Mouse (Mus musculus): ENCODE results near the gene Mknk2. TPM values are rescaled to one million over a fixed set of nuclear protein-coding genes. Genes with fewer than 3 reads are reported as not detected.

The Mknk2 gene
- polyA plus RNA-seq, 1 experiment from 2014 or later, result 82.1 TPM

DNA sequence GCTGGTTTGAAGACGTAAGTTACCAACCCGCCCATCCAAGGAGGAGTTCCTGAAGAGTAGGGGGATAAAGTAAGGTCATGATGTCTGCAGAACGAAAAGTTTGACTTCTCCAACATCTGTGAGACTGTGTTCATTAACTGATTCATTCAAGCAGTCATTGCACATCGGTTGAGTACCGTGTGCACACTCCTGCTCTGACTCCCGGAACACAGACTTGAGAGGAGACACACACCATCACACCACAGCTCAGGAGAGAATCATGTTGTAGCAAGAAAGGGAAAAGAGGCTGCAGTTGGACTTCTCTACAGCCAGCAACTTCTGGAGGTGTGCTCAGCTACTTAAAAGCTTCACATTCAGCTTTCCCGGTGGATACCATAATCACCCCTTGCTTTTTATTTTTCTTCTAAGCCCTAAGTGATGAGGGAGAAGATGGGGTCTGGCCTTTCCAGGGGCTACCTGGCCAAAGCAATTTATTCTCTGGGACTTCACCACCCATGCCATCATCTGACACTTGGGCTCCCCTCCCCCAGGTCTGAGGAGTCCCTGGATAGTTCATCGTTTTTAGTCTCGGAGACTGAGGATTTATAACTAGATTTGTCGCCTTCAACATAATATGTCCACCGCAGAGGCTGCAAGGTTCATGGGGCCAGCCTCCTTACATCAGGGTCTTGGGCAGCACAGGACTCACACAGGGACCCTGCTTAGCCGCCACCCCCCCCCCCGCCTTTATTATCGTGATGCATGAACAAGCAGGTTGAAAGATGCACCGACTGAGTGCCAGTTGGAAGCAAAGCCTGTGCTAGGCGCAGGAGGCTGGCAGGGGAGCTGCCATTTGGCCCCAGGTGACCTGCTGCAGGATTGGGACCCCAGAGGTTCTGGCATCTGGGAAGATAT, 56.9 kb downstream of the Mknk2 start:
- Histone ChIP-seq H3K4me2 (ENCODE audit: low read depth, low read length) (peak overlapping the region; percentile 85), H3K27me3 (ENCODE audit: control insufficient read depth, insufficient read depth, low read depth, low read length) (no peaks in the 10 kb centered on the region), H3K36me3 (ENCODE audit: control insufficient read depth, insufficient read depth, low read length) (no peaks in the 10 kb centered on the region; the same call in 1 of the 2 replicates), H3K9ac (ENCODE audit: low read length) (peak overlapping the region; percentile 65), H3K4me3 (ENCODE audit: low read length) (peak overlapping the region; percentile 71), H3K9me3 (ENCODE audit: control insufficient read depth, low read length) (no peaks in the 10 kb centered on the region), H3K27ac (ENCODE audit: low read length) (peak overlapping the region; percentile 97), H3K4me1 (replicated peaks; ENCODE audit: control insufficient read depth, insufficient read depth, low read length) (peaks cover 23% of the 10 kb centered on the region)
- WGBS, result 48% methylated on average over 16 of the region's 16 CpGs
- ATAC-seq (ENCODE audit: low read depth), result no peak

DNA sequence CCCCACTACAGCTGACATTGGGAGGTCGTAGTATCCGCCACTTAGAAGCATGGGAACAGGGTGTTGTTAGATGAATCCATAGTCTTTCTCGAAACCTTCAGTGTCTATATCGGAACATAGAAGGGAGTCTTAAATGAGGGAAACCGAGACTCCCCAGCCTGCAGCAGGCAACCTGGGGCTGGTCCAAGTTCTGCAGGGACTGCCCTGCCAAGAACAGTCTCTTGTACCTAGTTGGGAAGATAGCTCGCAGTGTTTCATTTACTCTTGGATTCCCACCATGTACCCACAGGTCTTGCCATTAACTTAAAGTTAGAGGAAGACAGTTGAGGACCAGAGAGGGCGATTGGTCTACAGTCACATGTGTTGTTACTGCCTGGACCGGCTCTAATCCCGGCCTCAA, 57.5 kb downstream of the Mknk2 start:
- Histone ChIP-seq H3K9ac (ENCODE audit: low read length) (no peak overlapping the region), H3K27ac (ENCODE audit: low read length) (no peak overlapping the region), H3K27me3 (ENCODE audit: control insufficient read depth, insufficient read depth, low read depth, low read length) (no peaks in the 10 kb centered on the region), H3K4me3 (ENCODE audit: low read length) (no peak overlapping the region), H3K9me3 (ENCODE audit: control insufficient read depth, low read length) (no peaks in the 10 kb centered on the region), H3K36me3 (ENCODE audit: control insufficient read depth, insufficient read depth, low read length) (peaks cover 3% of the 10 kb centered on the region; the same call in 1 of the 2 replicates), H3K4me2 (ENCODE audit: low read depth, low read length) (no peak overlapping the region), H3K4me1 (replicated peaks; ENCODE audit: control insufficient read depth, insufficient read depth, low read length) (peaks cover 20% of the 10 kb centered on the region)
- WGBS, result 76% methylated on average over 9 of the region's 9 CpGs
- ATAC-seq (ENCODE audit: low read depth), result no peak

DNA sequence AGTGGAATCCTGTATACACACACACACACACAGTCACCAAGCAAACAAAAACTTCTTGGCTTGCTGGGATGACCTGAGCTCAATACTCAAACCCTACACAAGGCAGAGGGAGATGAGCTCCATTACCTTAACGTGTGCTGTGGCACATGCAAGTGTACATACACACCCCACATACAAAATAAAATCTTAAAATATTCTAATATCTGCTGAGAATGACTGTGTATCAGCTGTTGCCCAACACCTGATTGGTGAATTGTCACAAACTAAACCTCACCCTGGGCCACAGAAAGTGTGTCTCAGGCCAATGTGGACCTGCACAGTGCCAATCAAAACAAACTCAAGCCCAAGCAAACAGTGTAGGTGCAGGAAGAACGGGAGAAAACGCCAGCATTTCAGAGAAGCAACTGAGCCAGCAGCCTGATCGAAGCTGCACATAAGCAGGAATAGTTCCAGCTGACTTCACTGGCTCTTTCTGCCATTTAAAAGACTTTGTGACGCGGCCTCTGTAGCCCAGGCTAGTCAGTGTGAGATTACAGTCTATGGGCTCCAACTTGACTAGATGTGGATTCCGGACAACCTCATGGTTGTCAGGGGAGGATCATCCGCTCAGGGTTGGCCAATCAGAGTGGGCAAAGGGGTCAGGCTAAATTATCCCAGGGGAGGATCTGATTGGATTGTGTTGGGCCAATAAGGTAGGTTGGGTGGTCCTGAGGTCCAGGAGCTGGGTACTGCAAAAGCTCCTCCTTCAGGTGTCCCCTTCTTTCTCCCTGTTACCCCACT, 58.3 kb downstream of the Mknk2 start:
- no peaks in the 10 kb centered on the region for H3K27me3 ChIP-seq (ENCODE audit: control insufficient read depth, insufficient read depth, low read depth, low read length)
- ATAC-seq (ENCODE audit: low read depth), result no peak
- no peak overlapping the region for H3K4me2 ChIP-seq (ENCODE audit: low read depth, low read length)
- H3K36me3 ChIP-seq (ENCODE audit: control insufficient read depth, insufficient read depth, low read length), result peaks cover 9% of the 10 kb centered on the region
- H3K4me3 ChIP-seq (ENCODE audit: low read length), result no peak overlapping the region
- WGBS, result 27% methylated on average over 8 of the region's 8 CpGs
- no peak overlapping the region for H3K9ac ChIP-seq (ENCODE audit: low read length)
- H3K27ac ChIP-seq (ENCODE audit: low read length), result no peak overlapping the region
- H3K9me3 ChIP-seq (ENCODE audit: control insufficient read depth, low read length), result no peaks in the 10 kb centered on the region
- peaks cover 20% of the 10 kb centered on the region for H3K4me1 ChIP-seq (replicated peaks; ENCODE audit: control insufficient read depth, insufficient read depth, low read length)

DNA sequence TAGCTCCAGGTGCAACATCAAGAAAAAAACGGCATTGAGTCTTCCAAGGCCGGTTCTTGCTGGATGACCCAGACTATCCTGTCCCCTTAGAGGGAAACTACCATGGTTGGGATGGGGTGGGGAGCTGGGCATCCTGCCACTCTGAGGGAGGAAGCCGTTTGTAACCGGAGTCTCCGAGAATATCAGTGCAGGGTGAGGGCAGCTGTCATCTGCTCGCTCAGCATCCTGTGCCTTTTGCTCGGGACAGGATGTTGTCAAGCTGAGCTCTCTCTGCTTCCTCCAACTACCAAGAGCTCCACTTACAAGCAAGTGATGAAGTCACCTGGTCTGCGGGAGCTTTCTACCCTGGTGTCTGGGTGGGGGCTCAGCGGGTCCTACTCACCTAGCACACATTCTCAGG, 59.7 kb downstream of the Mknk2 start:
- peak overlapping the region; percentile 71 for H3K27ac ChIP-seq (ENCODE audit: low read length)
- no peaks in the 10 kb centered on the region for H3K27me3 ChIP-seq (ENCODE audit: control insufficient read depth, insufficient read depth, low read depth, low read length)
- no peak for ATAC-seq (ENCODE audit: low read depth)
- H3K4me1 ChIP-seq (replicated peaks; ENCODE audit: control insufficient read depth, insufficient read depth, low read length), result peaks cover 6% of the 10 kb centered on the region
- no peak overlapping the region for H3K4me2 ChIP-seq (ENCODE audit: low read depth, low read length)
- H3K36me3 ChIP-seq (ENCODE audit: control insufficient read depth, insufficient read depth, low read length), result peaks cover 16% of the 10 kb centered on the region
- no peak overlapping the region for H3K4me3 ChIP-seq (ENCODE audit: low read length)
- WGBS, result 53% methylated on average over 9 of the region's 9 CpGs
- no peak overlapping the region for H3K9ac ChIP-seq (ENCODE audit: low read length)
- H3K9me3 ChIP-seq (ENCODE audit: control insufficient read depth, low read length), result no peaks in the 10 kb centered on the region

Other genes with a start within 250 kb of the Mknk2 start
- gene Tcf3, start 244.5 kb downstream of the Mknk2 start, polyA plus RNA-seq (2015; fragmentation: Nextera tagmentation; extraction: Ambion mirVana), result 81.0 and 82.4 TPM in 2 replicates
- not detected in 2 replicates for gene Onecut3, start 183.3 kb downstream of the Mknk2 start, polyA plus RNA-seq (2015; fragmentation: Nextera tagmentation; extraction: Ambion mirVana)
- gene Atp8b3, start 139.0 kb downstream of the Mknk2 start, polyA plus RNA-seq (2015; fragmentation: Nextera tagmentation; extraction: Ambion mirVana), result 0.05 and 0.09 TPM in 2 replicates
- gene Rexo1, start 116.6 kb downstream of the Mknk2 start, polyA plus RNA-seq (2015; fragmentation: Nextera tagmentation; extraction: Ambion mirVana), result 20.6 and 22.1 TPM in 2 replicates
- 8.2 and 8.3 TPM in 2 replicates for gene Klf16, start 100.8 kb downstream of the Mknk2 start, polyA plus RNA-seq (2015; fragmentation: Nextera tagmentation; extraction: Ambion mirVana)
- gene Abhd17a, start 87.8 kb downstream of the Mknk2 start, polyA plus RNA-seq (2015; fragmentation: Nextera tagmentation; extraction: Ambion mirVana), result 77.4 and 80.9 TPM in 2 replicates
- 78.8 and 81.8 TPM in 2 replicates for gene Scamp4, start 75.2 kb downstream of the Mknk2 start, polyA plus RNA-seq (2015; fragmentation: Nextera tagmentation; extraction: Ambion mirVana)
- gene Adat3, start 75.2 kb downstream of the Mknk2 start, polyA plus RNA-seq (2015; fragmentation: Nextera tagmentation; extraction: Ambion mirVana), result 7.1 and 8.3 TPM in 2 replicates
- gene Gm49322, start 72.1 kb downstream of the Mknk2 start, polyA plus RNA-seq (2015; fragmentation: Nextera tagmentation; extraction: Ambion mirVana), result 3.7 and 4.4 TPM in 2 replicates
- gene Csnk1g2, start 55.3 kb downstream of the Mknk2 start, polyA plus RNA-seq (2015; fragmentation: Nextera tagmentation; extraction: Ambion mirVana), result 20.6 and 38.4 TPM in 2 replicates
- gene Btbd2, start 21.0 kb downstream of the Mknk2 start, polyA plus RNA-seq (2015; fragmentation: Nextera tagmentation; extraction: Ambion mirVana), result 15.3 and 33.2 TPM in 2 replicates
- 42.3 and 45.7 TPM in 2 replicates for gene Mob3a, start 23.9 kb upstream of the Mknk2 start, polyA plus RNA-seq (2015; fragmentation: Nextera tagmentation; extraction: Ambion mirVana)
- gene Izumo4, start 24.1 kb upstream of the Mknk2 start, polyA plus RNA-seq (2015; fragmentation: Nextera tagmentation; extraction: Ambion mirVana), result 23.6 and 26.8 TPM in 2 replicates
- gene Ap3d1, start 64.2 kb upstream of the Mknk2 start, polyA plus RNA-seq (2015; fragmentation: Nextera tagmentation; extraction: Ambion mirVana), result 59.6 and 59.9 TPM in 2 replicates
- 15.4 and 17.5 TPM in 2 replicates for gene Dot1l, start 77.1 kb upstream of the Mknk2 start, polyA plus RNA-seq (2015; fragmentation: Nextera tagmentation; extraction: Ambion mirVana)
- 60.9 and 75.7 TPM in 2 replicates for gene Sf3a2, start 120.1 kb upstream of the Mknk2 start, polyA plus RNA-seq (2015; fragmentation: Nextera tagmentation; extraction: Ambion mirVana)
- gene Plekhj1, start 120.5 kb upstream of the Mknk2 start, polyA plus RNA-seq (2015; fragmentation: Nextera tagmentation; extraction: Ambion mirVana), result 92.7 and 100 TPM in 2 replicates
- gene Amh, start 127.1 kb upstream of the Mknk2 start, polyA plus RNA-seq (2015; fragmentation: Nextera tagmentation; extraction: Ambion mirVana), result 0.13 TPM in 1 of 2 replicates, not detected in the other
- 1.3 and 2.6 TPM in 2 replicates for gene Jsrp1, start 135.4 kb upstream of the Mknk2 start, polyA plus RNA-seq (2015; fragmentation: Nextera tagmentation; extraction: Ambion mirVana)
- 1,799 and 1,972 TPM in 2 replicates for gene Oaz1, start 148.5 kb upstream of the Mknk2 start, polyA plus RNA-seq (2015; fragmentation: Nextera tagmentation; extraction: Ambion mirVana)
- gene Lingo3, start 165.9 kb upstream of the Mknk2 start, polyA plus RNA-seq (2015; fragmentation: Nextera tagmentation; extraction: Ambion mirVana), result 0.15 and 0.44 TPM in 2 replicates
- 193 and 234 TPM in 2 replicates for gene Lsm7, start 177.1 kb upstream of the Mknk2 start, polyA plus RNA-seq (2015; fragmentation: Nextera tagmentation; extraction: Ambion mirVana)
- 43.0 and 43.2 TPM in 2 replicates for gene Sppl2b, start 177.2 kb upstream of the Mknk2 start, polyA plus RNA-seq (2015; fragmentation: Nextera tagmentation; extraction: Ambion mirVana)
- gene Tmprss9, start 193.7 kb upstream of the Mknk2 start, polyA plus RNA-seq (2015; fragmentation: Nextera tagmentation; extraction: Ambion mirVana), result 0.08 TPM in 1 of 2 replicates, not detected in the other
- gene Timm13, start 222.9 kb upstream of the Mknk2 start, polyA plus RNA-seq (2015; fragmentation: Nextera tagmentation; extraction: Ambion mirVana), result 284 and 297 TPM in 2 replicates
- 52.6 and 52.7 TPM in 2 replicates for gene Lmnb2, start 240.1 kb upstream of the Mknk2 start, polyA plus RNA-seq (2015; fragmentation: Nextera tagmentation; extraction: Ambion mirVana)

Measured in lung, embryonic 16.5 days (tissue).